Mouse (Mus musculus) urinary bladder, postnatal 25 days (tissue): ENCODE measurements around the gene Tcp1.
"Not testable (repeated sequence)": the region's sequence is repeated elsewhere in the genome, so short reads cannot be mapped to it uniquely, and the experiment has no call there.

ENCODE experiments used
- DNase-seq: peaks from one replicate; pipeline ENCODE4 v3.0.0; 2022; ENCODE audit warnings: low spot score

Tcp1 gene

DNA sequence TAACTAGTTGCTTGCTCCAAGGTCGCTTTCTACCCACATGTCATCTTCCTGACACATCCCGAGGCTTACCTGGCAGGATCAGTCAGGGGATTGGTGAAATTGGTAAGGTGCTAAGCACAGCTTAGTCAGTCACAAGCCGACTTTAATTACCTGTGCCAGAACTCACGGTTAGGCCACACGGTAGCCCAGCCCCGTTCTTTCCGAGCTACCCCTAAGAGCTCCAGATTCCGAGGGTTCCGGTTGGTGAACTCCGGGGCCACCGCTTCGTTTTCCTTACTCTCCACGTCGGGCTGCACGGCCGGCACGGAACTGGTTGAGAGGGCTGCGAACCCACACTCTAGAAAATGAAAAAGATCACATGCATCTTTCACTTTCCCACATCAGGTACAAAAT is at the start of gene Tcp1:
Gene Tcp1, plus strand, starts transcription at position 214 of the 393 bp plus-strand sequence.
- peak; percentile 18 for DNase-seq

DNA sequence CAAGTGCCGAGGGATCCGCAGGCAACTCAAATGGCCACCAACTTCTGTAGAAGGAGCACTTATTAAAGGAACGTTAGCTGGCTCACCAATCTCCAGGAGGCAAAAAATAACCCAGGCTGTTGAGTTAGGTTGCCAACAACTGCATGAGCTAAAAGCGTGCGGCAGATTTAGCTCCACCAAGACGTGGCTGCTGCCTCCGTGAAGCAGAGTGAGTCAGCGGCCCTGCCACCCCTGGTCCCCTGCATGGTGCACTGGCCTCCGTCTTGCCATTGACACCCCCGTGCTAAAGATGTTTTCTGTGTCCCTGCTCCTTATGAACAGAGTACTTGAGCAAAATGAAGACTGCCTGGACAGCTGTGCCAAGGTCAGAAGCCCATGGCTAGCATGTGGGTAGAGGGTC is 48.6 kb upstream of the Tcp1 start:
- DNase-seq = no peak

DNA sequence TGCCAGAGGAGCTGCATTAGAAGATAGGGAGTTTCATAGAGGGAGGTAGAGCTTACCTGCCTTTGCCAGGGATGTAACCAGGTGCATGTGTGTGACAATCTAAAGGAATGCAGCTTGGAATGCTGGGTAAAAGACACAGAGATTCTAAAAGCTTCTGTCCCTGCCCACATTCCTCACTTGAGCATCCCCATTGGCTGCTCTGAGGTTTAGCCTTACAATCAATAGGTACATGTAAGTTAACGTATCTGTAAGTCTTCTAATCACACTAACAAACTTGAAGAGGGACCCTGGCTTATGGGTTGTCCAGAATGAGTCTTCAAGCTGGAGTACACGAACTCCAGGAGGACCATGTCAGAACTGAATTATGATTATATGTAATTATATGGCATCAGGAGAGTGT is 47.5 kb upstream of the Tcp1 start, which contains the start of gene Mas1:
Gene Mas1, minus strand, starts transcription at position 101 of the 400 bp plus-strand sequence.
- no peak for DNase-seq

DNA sequence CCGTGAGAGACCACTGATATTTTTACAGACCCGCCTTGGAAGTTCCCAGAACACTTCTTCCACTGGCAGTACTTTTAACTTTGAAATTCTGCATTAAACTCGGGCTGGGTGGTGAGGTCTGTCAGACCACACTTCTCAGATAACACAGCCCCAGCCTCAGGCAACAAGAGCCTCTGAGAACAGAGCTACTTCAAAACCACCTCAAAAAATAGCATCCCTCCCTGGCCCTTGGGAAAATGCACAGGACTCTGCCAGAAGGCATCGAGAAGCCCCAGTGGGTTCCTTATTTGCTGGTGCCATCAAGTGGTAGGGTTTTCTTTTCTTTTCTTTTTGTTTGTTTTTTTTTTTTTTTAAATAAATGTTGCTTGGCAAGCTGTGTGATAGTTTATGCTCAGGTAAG is 46.9 kb upstream of the Tcp1 start:
- DNase-seq = no peak

DNA sequence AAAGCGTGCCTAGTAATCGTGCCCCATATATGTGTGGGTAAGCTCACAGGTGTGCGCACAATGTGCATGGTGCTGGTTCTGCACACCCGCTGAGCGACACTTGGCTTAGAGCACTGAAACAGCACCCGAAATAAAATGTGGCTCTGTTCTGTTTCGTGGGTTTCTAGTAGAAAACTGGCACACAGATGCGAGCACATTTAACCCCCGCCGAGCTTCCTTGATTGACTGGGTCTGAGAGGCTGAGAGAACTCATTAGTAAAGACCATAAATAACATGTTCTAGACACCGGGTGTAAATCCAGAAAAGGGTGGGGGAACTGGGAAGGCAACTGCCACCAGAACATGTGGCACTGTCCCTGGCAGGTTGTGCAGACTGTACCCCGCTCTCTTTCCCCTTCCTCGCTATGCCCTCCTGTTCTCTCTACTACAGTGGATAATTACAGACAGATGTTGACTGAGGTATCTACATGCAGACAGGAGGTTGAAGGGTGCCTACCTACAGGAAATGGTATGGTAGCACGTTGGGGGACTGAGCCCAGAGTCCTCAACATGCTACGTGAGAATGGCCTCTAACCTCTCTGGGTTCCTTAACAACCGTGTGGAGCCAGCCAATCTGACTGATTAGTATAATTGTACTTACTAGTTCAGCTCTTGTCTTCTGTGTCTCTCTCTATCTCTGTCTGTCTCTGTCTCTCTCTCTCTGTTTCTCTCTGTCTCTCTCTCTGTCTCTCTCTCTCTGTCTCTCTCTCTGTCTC is 43.0 kb upstream of the Tcp1 start:
- no peak for DNase-seq

DNA sequence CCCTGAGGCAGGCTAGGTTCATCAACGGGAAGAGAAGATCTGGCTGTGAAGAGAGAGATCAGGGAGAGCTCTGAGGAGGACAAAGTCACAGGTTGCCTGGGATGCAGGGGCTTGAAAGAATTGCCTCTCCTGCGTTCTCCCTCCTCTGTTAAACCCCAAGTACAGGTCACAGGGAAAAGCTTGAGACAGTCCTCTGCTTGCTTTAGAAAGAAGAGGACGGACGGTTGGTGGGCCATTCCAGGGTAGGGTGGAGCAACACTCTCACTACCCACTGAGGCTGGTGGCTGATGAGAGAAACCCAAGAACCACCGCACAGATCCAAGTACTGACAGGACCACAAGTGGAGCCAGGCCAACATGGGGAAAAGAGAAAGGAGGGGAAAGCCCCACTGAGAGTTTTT is 39.8 kb upstream of the Tcp1 start, which contains the start of gene Mrgprh:
Gene Mrgprh, plus strand, starts transcription at position 301 of the 400 bp plus-strand sequence.
- DNase-seq = no peak

DNA sequence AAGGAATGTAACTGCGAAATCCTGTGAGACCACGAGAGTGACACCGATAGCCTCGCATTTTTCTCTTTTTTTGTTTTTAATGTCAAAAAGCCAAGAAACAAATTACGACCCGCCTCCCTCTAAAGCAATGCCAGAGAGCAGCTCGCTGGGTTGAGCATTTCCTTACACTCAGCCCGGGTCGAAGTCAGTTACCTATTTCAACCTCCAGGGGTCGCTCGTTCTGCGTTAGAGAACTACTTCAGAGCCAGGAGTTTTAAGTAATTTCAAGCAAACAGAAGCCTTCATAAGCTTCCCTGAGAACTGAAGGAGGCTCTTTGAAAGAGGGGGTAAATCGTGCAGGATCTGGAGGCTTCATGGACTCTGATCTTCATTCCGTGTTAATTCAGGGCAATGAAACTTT is 35.3 kb upstream of the Tcp1 start:
- DNase-seq = peak; percentile 76

DNA sequence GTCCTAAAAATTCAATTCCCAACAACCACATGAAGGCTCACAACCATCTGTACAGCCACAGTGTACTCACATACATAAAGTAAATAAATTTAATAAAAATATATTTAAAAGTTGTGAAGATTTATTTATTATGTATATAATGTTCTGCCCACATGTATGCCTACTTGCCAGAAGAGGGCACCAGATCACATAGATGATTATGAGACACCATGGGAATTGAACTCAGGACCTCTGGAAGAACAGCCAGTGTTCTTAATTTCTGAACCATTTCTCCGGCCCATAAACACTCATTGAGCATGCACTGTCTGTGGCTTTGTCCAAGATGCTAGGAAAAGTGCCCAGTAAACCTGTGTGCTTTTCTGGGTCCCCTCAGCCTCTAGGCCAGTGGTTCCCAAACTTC is 34.3 kb upstream of the Tcp1 start:
- no peak for DNase-seq

DNA sequence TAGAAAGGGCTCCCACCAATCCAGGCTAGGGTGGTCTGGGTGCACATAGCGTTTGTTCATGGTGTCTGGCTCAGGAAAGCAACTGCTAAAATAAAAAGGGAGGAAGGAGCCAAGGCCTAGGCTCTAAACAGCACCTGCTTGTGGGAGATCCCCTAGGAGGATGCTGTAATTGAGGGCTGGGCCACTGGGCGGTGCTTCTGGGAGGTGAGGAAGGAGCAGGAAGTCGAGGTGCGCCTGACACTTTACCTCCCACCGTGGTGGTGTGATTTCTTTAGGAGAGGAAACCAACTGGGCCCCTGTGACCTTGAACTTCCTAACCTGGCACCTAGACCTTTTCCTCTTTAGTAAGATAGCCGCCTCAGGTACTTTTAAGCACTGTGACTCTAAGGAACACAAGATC is 28.9 kb upstream of the Tcp1 start:
- no peak for DNase-seq

DNA sequence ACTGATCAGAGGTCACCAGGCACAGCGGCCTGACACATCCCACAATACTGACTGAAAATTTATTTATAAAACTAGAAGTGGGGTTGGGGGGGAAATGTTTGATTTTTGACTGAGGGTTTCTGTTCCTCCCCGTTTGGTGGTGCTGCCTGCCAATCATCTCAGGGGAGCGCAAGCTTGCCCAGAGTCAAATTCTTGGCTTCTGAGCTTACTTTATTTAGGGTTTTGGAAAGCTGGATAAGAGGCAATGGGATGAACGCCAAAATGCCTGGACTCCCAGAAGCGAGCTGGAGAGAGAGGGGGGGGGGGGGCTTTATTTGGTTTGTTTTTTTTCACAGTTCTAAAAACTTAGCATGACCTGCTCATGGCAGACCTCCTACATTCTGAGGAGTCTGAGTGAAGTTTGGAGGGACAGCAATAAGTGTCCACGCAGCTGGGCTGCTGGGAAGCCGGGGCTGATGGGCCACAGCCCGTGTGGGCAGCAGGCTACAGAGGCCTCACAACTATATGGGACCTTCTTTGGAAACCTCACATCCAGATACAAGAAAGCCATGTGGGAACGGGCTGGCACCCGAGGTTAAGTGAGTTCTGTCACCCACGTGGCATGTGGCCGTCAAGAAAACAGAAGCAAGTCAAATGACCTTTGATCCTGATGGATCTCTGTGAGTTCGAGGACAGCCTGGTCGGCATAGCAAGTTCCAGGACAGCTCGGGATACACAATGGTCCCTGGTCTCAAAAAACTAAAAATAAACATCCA is 28.3 kb upstream of the Tcp1 start:
- DNase-seq = no peak

DNA sequence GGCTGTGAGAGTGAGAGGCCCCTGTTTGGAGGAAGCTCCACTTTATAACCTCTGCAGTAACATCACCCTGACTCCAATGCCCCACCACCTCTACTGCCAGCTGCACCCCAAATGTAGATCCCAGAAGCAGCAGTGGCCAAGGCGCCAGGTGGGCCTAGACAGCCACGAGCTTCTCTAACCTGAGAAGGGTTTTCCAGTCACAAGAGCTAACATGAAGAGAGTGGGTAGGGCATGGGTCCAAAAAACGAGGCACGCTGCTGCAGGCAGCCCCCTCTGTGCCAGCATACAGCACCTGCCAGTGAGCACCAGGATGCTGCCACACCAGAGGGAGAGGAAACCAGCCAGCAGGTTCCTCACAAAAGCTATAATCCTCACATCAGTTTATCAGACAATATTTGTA is 24.4 kb upstream of the Tcp1 start:
- no peak for DNase-seq

DNA sequence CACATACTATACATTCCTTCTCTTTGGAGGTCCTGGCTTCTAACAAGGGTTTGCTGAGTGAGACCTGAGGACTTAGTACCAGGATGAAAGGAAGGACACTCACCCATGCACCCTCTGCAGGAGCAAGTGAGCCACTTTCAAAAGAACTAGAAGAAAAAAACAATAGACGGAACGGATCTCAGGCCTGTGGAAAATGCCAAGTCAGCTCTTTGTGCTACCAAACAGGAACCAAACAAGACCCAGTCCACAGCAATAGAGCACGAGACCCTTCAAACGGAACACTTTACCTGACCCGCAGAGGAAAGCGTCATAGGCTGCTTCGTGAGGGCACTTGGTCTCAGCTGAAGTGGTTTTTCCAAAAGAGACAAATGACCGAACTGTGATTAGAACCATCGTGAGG is 23.5 kb upstream of the Tcp1 start:
- no peak for DNase-seq

DNA sequence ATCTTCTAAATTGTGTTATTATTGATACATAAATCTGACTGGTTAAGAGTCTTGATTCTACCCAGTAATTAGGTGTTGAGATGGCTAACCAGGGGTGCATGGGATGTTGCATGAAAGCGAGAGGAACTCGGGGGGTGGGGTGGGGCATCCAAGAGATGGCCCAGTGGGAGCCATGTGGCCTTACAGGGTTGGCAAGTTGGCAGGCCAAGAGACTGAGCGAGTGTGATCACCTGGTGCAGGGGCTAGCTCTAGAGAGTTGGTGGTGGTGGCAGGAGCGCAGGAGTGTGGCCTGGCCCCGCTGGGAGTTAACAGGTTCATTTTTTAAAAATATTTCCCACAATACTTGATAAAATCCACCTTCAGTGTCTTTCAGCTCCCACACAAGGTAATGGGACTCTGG is 17.8 kb upstream of the Tcp1 start:
- no peak for DNase-seq

DNA sequence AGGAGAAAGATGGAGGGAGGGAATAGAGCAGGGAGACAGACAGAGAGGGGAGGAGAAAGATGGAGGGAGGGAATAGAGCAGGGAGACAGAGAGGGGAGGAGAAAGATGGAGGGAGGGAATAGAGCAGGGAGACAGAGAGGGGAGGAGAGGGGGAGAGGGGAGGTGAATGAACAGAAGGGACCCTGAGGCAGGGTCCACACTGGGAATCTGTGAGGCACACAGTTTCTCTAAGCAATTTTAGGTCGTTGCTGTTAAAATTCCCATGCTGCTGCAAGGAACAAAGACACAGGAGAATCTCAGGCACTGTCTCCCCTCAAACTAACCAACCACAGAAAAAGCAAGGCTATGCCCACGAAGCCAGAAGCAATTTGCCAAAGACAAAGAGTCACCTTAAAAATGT is 16.9 kb upstream of the Tcp1 start:
- DNase-seq = not testable (repeated sequence)

DNA sequence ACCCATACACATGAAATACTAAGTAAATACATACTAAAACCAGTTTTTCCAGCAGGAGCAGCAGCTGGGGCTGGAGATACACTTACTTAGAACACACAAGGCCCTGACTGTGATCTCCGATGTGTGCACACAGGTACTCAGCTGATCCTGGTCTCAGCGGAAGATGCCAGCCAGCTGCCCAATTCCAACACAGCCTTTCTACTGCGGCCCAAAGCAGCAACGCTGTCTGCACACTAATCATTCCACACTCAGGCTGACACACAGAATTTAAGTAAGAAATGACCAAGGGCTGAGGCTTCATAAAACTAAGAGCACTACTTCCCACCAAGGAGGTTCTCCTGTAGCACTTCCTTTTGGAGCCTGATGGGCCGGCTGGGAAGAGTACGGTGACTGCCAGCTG is 13.2 kb upstream of the Tcp1 start:
- DNase-seq = no peak

DNA sequence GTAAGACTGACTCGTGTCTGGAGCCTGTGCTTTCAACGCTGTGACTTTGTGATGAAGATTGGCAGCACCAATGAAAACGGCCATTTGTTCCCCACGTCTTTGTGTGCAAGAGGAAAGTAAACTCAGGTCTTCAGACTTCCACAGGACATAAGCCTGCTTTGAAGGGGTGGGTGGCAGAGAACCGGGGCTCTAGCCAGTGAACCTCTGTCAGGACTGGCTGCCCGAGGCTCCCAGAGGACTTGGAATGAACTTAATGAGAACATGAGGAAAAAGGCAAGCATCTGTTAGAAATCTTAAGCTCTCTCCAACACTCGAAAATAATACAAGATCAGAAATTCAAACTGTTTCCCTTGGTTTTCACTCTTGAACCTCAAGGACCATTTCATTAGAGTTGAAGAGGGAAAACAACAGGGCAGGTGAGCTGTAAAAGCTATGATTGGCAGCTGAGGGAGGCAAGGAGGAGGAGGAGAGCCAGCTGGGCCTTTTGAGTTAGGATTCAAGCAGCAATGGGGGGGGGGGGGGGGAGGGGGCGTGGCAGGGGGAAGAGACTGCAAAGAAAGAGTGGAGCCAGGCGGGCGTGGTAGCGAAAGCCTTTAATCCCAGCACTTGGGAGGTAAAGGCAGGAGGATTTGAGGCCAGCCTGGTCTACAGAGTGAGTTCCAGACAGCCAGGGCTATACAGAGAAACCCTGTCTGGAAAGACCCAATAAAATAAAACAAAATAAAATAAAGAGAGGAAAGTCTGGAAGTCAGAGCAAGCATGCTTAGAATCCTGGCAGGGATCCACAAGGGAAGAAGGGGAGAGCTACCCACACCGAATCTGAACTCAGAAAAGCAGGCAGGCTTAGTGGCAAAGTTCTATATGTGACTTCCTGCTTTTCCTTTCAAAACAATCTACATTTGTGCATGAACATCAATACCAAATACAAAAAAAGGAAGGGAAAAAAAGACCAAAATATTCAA is 11.8 kb upstream of the Tcp1 start:
- DNase-seq = no peak

DNA sequence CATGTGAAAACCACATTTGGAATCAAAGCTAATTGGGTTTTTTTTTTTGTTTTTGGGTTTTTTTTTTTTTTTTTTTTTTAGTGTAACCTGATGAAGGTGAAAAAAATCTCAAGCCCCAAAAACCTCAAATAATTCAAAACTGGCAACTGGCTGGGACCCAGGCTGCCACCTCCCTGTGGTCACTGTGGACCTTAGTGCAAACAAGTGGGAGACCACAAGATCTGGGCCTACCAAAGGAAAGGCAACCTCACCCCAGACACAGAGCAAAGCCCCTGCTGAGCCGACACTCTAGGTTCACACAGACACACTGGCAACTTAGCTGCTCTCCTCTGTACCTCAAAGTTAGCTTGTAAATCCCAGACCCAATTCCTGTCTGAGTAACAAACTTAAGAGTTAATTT is 11.2 kb upstream of the Tcp1 start:
- DNase-seq = no peak

DNA sequence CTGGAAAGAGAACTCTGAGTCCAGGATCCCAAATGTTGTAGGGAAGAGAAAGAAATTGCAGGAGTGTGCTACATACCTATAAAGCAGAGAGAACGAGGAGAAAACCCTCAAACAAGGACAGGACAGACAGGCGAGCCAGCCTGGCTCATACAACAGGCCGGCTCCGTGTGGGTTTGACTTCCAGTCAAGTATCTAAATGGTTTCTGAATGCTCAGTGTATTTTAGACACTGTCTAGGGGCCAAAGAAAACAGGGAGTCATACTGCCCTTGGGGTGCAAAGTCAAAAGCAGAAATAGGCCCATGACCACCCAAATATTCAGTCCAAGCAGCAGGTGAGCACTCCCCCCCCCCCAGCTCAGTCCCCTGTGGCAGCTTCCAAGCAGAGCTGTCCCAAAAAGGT is 9.7 kb upstream of the Tcp1 start:
- no peak for DNase-seq

DNA sequence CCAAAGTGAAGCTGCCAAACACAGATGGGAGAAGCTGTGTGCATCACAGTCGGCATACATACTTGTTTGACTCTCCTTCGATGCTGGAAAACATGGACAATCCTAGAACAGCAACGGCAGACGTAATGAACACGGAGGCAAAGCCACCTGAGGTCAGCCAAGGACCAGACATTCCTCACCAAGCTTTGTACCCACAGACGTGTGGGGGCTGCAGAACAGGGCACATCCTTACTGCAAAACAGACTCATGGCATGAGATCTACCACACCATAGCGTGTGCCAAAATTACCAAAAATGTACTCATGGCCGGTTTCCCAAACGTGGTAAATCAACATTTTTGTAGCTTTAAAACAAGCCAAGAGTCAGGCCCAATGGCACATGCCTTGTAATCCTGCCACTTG is 9.1 kb upstream of the Tcp1 start:
- no peak for DNase-seq

DNA sequence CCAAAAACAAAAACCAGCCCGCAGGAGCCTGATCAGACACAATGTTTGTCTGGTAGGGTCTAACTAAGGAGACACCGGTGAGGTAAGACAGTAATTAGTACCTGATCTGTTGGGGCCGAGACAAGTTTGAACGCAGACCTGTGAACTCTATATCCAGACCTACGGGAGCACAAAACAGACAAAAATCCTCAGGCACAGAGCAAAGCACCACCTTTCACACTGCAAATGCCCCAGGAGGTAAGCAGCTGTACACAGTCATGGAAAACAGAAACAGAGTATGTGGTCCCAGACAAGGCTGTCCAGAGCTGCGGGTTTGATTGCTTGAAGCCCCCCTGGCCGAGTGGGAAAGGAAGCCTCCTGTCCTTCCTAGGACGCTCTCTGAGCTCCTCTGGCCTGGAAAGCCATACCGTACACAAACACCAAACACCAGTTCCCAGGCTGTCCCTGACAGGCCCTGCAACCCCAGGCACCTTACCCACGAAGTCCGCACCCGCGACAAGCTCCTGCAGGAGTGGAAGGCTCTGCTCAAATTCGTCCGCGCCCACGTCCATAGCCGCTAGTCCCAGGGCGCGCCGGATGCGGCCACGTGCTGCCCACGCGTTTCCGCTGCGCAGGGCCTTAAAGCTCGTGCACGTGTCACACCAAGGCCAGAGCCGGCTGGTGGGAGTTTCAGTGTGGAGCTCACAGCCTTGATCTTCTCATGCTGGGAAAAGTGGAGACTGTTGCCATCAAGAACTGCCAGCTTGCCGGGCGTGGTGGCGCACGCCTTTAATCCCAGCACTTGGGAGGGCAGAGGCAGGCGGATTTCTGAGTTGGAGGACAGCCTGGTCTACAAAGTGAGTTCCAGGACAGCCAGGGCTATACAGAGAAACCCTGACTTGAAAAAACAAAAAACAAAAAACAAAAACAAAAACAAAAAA is 5.9 kb upstream of the Tcp1 start, which contains the start of gene Pnldc1:
Gene Pnldc1, minus strand, starts transcription at position 870 of the 920 bp plus-strand sequence.
- DNase-seq = no peak

DNA sequence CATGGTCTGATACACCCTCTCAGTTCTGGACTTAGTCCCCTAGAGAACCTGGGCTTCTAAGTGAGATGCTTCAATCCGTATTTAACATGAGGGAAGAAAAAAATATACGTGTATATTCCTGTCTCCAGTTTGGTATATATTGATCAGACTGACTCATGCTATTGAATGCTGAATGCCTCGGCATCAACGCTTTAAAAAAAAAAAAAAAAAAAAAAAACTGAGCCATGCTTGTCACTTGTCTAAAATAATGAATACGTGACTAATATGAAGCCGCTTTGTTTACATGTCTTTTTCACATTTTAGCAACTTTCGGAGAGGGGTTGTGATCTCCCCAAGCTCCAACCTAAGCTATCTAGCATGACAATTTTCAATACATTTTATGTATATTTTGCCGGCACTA is 5.1 kb upstream of the Tcp1 start:
- DNase-seq = no peak
